Mouse (Mus musculus) small intestine, adult 2 months (tissue): ENCODE data around the gene Eci2.

Experiments used
- CTCF ChIP-seq: fragments of 200-500 bp; IDR thresholded peaks from 2 replicates; pipeline ENCODE4 v1.5.1; 2012; ENCODE audit warnings: low read depth, mild to moderate bottlenecking, control low read depth, inconsistent platforms, low read length, moderate library complexity, mixed read lengths; ENCODE audit not compliant: insufficient replicate concordance, insufficient read length; ENCODE audit errors: extremely low read depth
- POLR2A ChIP-seq: fragments of 200-500 bp; IDR thresholded peaks from 2 replicates; pipeline ENCODE4 v1.6.1; 2012; ENCODE audit warnings: low read depth, mild to moderate bottlenecking, control low read depth, inconsistent platforms, low read length, moderate library complexity

DNA sequence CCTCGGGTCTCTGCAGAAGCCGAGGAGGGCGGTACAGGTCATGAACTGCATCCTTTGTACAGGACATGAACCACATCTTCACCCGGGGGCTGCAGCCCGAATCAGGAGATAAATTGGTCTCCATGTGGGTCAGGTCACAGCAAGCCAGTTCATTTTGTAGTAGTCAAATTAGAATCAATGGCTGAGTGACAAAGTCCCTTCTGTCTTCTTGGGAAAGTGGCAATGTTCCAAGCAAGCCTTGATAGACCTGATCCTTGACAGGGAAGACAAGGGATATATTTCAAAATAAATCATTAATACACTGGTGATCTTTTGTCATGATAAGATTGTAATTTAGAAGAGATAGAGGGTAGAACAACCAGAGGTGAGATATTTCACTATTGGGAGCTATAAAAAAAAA, 9.6 kb upstream of the Eci2 start:
- TF ChIP-seq CTCF (no peak), POLR2A (no peak)
